Mouse (Mus musculus): ENCODE measurements around the gene Pnma1. TPM values are rescaled to one million over a fixed set of nuclear protein-coding genes. Genes with fewer than 3 reads are reported as not detected.
A peak's percentile ranks its signal among the peaks of the same experiment; 100 is the strongest.
"Not testable (repeated sequence)": the region's sequence is repeated elsewhere in the genome, so short reads cannot be mapped to it uniquely, and the experiment has no call there.

Pnma1 gene
- polyA plus RNA-seq, 1 experiment from 2014 or later = 3.4 TPM

DNA sequence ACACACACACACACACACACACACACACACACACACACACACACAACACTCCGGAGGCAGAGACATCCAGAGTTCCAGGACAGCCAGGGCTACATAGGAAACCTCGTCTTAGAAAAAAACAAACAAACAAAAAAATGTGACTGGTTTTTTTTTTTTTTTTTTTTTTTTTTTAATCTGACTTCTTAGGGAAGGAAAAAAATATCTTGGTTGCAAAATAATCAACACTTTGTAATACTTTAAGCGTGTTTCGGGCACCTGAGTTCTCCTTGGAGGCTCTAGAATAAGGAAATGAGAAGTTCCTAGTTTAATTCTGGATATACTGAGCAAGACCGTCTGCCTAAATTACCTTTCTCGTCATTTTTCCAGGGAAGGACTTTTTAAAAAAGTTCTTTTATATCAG is 34.6 kb downstream of the Pnma1 start:
- peak overlapping the region; percentile 76 for H3K4me2 ChIP-seq
- no peaks in the 10 kb centered on the region for H3K9me3 ChIP-seq
- H3K4me1 ChIP-seq = peaks cover 10% of the 10 kb centered on the region
- peak overlapping the region; percentile 78 for H3K4me3 ChIP-seq (replicated peaks)
- 0 out of 2 replicates have a peak overlapping the region, but pooled peaks have one; percentile 85 for H3K9ac ChIP-seq
- no peaks in the 10 kb centered on the region for H3K36me3 ChIP-seq (replicated peaks)
- no peak for ATAC-seq (ENCODE audit: low FRiP score)
- WGBS = 54% methylated on average over 6 of the region's 6 CpGs
- H3K27ac ChIP-seq = no peak overlapping the region
- no peaks in the 10 kb centered on the region for H3K27me3 ChIP-seq

DNA sequence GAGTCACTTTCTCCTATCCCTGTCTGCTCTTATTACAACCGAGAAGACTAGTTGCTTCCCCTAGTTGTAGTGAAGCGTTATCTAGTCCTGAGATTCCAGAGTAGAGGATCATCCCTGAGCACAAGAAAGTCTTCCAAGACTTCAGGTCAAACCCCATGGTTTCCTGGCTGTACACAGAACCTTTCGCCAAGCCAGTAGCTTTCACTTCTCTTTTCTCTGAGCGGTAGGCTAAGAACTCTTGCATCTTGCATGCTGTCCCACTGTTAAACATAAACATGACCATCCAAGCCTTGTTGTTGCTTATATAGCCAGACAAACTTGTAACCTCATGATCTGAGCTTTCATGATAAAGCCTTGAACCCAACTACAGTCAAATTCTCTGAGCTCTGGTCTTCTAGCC is 37.5 kb downstream of the Pnma1 start:
- 96% methylated on average over 4 of the region's 4 CpGs for WGBS
- Histone ChIP-seq H3K27ac (no peak overlapping the region), H3K9ac (no peak overlapping the region), H3K27me3 (no peaks in the 10 kb centered on the region), H3K4me2 (no peak overlapping the region), H3K36me3 (replicated peaks) (no peaks in the 10 kb centered on the region), H3K9me3 (no peaks in the 10 kb centered on the region), H3K4me1 (peaks cover 10% of the 10 kb centered on the region), H3K4me3 (replicated peaks) (no peak overlapping the region)
- no peak for ATAC-seq (ENCODE audit: low FRiP score)

DNA sequence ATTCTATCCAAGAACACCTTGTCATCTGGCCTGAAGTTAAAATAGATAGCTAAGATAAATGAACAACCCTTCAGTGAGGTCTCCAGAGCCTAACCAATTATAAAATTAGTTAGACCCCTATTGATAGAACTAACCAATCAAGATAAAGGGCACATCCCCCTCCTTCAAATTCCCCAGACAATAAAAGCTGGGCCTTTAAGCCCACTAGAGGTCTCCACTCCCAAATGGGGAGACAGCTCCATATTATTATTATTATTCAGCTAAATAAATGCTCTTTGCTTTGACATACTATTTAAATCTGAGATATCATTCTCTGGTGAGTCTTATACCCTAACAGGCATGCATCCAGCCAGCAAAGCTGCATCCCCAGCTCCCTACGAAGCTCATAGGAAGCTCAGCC is 38.4 kb downstream of the Pnma1 start:
- Histone ChIP-seq H3K27me3 (no peaks in the 10 kb centered on the region), H3K4me3 (replicated peaks) (no peak overlapping the region), H3K9me3 (no peaks in the 10 kb centered on the region), H3K4me1 (peaks cover 4% of the 10 kb centered on the region), H3K36me3 (replicated peaks) (no peaks in the 10 kb centered on the region), H3K27ac (no peak overlapping the region), H3K4me2 (no peak overlapping the region), H3K9ac (no peak overlapping the region)
- 74% methylated on average over 1 of the region's 1 CpGs for WGBS
- ATAC-seq (ENCODE audit: low FRiP score) = no peak

DNA sequence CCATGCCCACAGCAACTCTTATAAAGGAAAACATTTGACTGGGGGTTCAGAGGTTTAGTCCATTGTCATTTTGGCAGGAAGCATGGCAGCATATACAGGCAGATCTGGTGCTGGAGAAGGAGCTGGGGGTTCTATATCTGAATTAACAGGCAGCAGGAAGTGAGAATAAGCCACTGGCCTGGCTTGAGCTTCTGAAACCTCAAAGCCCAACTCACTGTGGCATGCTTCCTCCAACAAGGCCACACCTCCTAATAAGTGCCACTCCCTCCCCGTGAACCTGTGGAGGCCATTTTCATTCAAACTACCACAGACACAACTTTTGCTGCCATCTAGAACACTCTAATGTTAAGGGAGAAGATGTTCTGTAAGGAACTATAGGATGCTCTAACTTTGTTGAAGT is 40.6 kb downstream of the Pnma1 start:
- no peak overlapping the region for H3K27ac ChIP-seq
- no peaks in the 10 kb centered on the region for H3K27me3 ChIP-seq
- no peak for ATAC-seq (ENCODE audit: low FRiP score)
- H3K4me3 ChIP-seq (replicated peaks) = no peak overlapping the region
- 74% methylated on average over 1 of the region's 1 CpGs for WGBS
- H3K9me3 ChIP-seq = no peaks in the 10 kb centered on the region
- H3K9ac ChIP-seq = no peak overlapping the region
- no peaks in the 10 kb centered on the region for H3K4me1 ChIP-seq
- H3K4me2 ChIP-seq = no peak overlapping the region
- H3K36me3 ChIP-seq (replicated peaks) = no peaks in the 10 kb centered on the region

DNA sequence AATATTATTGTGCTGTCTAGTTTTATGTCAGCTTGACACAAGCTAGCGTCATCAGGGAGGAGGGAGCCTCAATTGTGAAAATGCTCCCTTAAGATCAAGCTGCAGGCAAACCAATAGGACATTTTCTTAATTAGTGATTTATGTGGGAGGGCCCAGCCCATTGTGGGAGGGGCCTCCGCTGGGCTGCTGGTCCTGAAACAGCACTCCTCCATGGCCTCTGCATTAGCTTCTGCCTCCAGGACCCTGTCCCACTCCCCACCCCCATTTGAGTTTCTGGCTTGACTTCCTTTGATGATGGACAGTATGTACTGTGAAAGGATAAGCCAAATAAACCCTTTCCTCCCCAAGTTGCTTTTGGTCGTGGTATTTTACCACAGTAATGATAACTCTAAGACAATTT is 41.3 kb downstream of the Pnma1 start:
- H3K4me3 ChIP-seq (replicated peaks) = no peak overlapping the region
- no peak for ATAC-seq (ENCODE audit: low FRiP score)
- H3K27ac ChIP-seq = no peak overlapping the region
- no peaks in the 10 kb centered on the region for H3K9me3 ChIP-seq
- no peaks in the 10 kb centered on the region for H3K27me3 ChIP-seq
- no peak overlapping the region for H3K9ac ChIP-seq
- no peaks in the 10 kb centered on the region for H3K36me3 ChIP-seq (replicated peaks)
- no peaks in the 10 kb centered on the region for H3K4me1 ChIP-seq
- WGBS = 89% methylated on average over 3 of the region's 3 CpGs
- H3K4me2 ChIP-seq = no peak overlapping the region

DNA sequence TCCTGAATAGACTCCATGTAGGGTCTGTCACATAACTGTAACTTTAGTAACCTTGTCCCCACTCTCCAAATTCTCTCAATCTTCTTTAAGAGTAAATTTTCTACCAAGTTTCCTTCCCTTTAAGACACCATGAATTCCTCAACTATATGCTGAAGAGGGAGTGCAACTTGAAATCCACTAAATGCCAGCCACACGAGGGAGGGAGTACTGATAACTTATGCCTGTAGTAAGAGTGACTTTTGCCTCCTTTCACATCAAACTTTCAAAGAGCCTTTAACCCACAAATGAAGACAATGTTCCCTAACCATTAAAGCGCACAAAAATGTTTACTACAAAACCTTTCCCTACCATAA is 46.8 kb downstream of the Pnma1 start:
- no peaks in the 10 kb centered on the region for H3K4me1 ChIP-seq
- H3K36me3 ChIP-seq (replicated peaks) = no peaks in the 10 kb centered on the region
- H3K9ac ChIP-seq = no peak overlapping the region
- peak overlapping the region; percentile 54 for H3K4me3 ChIP-seq (replicated peaks)
- peak overlapping the region; percentile 79 for H3K4me2 ChIP-seq
- no peak for ATAC-seq (ENCODE audit: low FRiP score)
- H3K27ac ChIP-seq = no peak overlapping the region
- no peaks in the 10 kb centered on the region for H3K9me3 ChIP-seq
- no peaks in the 10 kb centered on the region for H3K27me3 ChIP-seq
- 58% methylated on average over 2 of the region's 2 CpGs for WGBS

DNA sequence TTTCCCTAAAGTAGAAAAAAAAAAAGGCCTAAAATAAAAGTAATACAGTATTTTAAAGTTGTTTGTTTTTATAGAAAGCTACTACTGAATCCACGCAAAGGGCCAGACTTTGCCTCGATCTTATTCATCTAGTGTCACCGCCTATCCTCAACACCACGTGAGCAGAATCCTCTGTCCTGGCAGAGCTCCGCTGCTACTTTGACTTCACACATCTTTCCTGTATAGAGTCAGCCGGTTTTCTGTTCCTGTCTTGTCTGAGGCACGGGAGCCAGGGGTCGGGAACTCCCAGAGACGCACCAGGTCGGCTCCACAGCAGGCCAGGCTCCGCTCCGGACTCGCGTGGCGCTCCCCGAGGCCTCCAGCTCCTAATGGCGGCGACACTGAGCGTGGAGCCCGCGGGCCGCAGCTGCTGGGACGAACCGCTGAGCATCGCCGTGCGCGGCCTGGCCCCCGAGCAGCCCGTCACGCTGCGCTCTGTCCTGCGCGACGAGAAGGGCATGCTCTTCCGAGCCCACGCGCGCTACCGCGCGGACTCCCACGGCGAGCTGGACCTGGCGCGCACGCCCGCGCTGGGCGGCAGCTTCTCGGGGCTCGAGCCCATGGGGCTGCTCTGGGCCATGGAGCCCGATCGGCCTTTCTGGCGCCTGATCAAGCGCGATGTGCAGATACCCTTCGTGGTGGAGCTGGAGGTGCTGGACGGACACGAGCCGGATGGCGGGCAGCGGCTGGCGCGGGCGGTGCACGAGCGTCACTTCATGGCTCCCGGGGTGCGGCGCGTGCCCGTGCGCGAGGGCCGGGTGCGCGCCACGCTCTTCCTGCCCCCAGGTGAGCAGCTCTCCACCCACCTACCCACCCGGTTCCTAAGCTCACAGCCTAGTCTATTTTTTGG is 47.4 kb downstream of the Pnma1 start, which contains the start of gene Acot6:
TSS of gene Acot6 (plus strand) at position 51 of the 889 bp plus-strand sequence.
- not testable (repeated sequence) for H3K27me3 ChIP-seq; H3K9me3 ChIP-seq; H3K27ac ChIP-seq; H3K4me1 ChIP-seq; H3K36me3 ChIP-seq (replicated peaks)
- peak within 1 kb of the TSS; percentile 66 for H3K9ac ChIP-seq
- peak within 1 kb of the TSS; percentile 54 for H3K4me3 ChIP-seq (replicated peaks)
- WGBS = under 1% methylated on average over 75 of the region's 80 CpGs
- ATAC-seq (ENCODE audit: low FRiP score) = peak; percentile 69; the same call in 1 of the 2 replicates
- H3K4me2 ChIP-seq = peak within 1 kb of the TSS; percentile 79

DNA sequence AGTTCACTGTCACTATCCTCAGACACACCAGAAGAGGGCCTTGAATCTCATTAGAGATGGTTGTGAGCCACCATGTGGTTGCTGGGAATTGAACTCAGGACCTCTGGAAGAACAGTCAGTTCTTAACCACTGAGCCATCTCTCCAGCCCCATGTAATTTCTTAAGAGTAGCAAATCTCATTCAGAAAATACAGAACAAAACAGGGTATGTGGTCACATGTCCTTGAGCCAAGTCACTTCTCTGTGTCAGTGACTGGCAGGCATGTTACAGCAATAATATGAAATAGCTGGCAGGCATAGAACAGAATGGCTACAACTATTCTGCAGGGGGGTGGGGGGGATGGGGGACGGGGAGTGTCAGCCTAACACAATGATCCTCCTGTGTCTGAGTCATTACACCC is 48.2 kb downstream of the Pnma1 start:
- 46% methylated on average over 1 of the region's 1 CpGs for WGBS
- Histone ChIP-seq H3K9me3 (0 out of 2 replicates have a peak, but pooled peaks cover 3% of the 10 kb centered on the region), H3K27me3 (no peaks in the 10 kb centered on the region), H3K9ac (no peak overlapping the region), H3K36me3 (replicated peaks) (no peaks in the 10 kb centered on the region), H3K4me2 (peak overlapping the region; percentile 79), H3K27ac (no peak overlapping the region), H3K4me1 (no peaks in the 10 kb centered on the region), H3K4me3 (replicated peaks) (no peak overlapping the region)
- ATAC-seq (ENCODE audit: low FRiP score) = no peak

DNA sequence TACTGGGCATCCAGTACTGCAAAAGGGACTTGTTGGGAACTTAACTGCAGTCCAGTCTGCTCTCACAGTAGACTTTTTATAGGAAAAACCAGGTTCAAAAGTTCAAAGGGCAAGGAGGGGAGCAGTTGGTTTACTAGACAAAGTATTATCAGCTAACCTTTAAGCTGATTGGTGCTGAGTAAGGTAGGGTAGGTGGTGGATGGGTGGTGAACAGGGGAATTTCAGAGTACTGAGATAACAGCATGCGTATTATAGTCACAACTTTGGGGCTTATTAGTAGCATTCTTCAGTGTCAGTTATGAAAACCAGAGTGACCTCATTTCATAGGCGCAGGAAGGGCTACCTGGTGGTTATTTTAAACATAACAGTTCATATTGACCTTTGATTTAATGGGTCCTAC is 48.7 kb downstream of the Pnma1 start:
- Histone ChIP-seq H3K9ac (no peak overlapping the region), H3K27ac (no peak overlapping the region), H3K36me3 (replicated peaks) (no peaks in the 10 kb centered on the region), H3K27me3 (no peaks in the 10 kb centered on the region), H3K4me3 (replicated peaks) (no peak overlapping the region), H3K4me1 (no peaks in the 10 kb centered on the region), H3K4me2 (no peak overlapping the region), H3K9me3 (0 out of 2 replicates have a peak, but pooled peaks cover 3% of the 10 kb centered on the region)
- 97% methylated on average over 2 of the region's 2 CpGs for WGBS
- ATAC-seq (ENCODE audit: low FRiP score) = no peak

Other genes with a start within 250 kb of the Pnma1 start
- gene Numb, start 226.6 kb downstream of the Pnma1 start, polyA plus RNA-seq (2016; fragmentation: Nextera tagmentation; extraction: Ambion mirVana) = 33.2 and 33.4 TPM in 2 replicates
- 16.9 and 18.5 TPM in 2 replicates for gene Riox1, start 197.9 kb downstream of the Pnma1 start, polyA plus RNA-seq (2016; fragmentation: Nextera tagmentation; extraction: Ambion mirVana)
- not detected in 2 replicates for gene Heatr4, start 163.6 kb downstream of the Pnma1 start, polyA plus RNA-seq (2016; fragmentation: Nextera tagmentation; extraction: Ambion mirVana)
- 10.3 and 11.7 TPM in 2 replicates for gene Acot2, start 160.6 kb downstream of the Pnma1 start, polyA plus RNA-seq (2016; fragmentation: Nextera tagmentation; extraction: Ambion mirVana)
- gene Acot1, start 139.0 kb downstream of the Pnma1 start, polyA plus RNA-seq (2016; fragmentation: Nextera tagmentation; extraction: Ambion mirVana) = 41.0 and 45.4 TPM in 2 replicates
- gene Acot4, start 110.1 kb downstream of the Pnma1 start, polyA plus RNA-seq (2016; fragmentation: Nextera tagmentation; extraction: Ambion mirVana) = 0.15 and 0.33 TPM in 2 replicates
- not detected in 2 replicates for gene Gm49366, start 109.6 kb downstream of the Pnma1 start, polyA plus RNA-seq (2016; fragmentation: Nextera tagmentation; extraction: Ambion mirVana)
- 0.32 and 0.33 TPM in 2 replicates for gene Acot3, start 96.3 kb downstream of the Pnma1 start, polyA plus RNA-seq (2016; fragmentation: Nextera tagmentation; extraction: Ambion mirVana)
- gene Acot5, start 79.2 kb downstream of the Pnma1 start, polyA plus RNA-seq (2016; fragmentation: Nextera tagmentation; extraction: Ambion mirVana) = not detected in 2 replicates
- 0.97 and 1.0 TPM in 2 replicates for gene Acot6, start 47.8 kb downstream of the Pnma1 start, polyA plus RNA-seq (2016; fragmentation: Nextera tagmentation; extraction: Ambion mirVana)
- 6.8 and 7.8 TPM in 2 replicates for gene Dnal1, start 34.1 kb downstream of the Pnma1 start, polyA plus RNA-seq (2016; fragmentation: Nextera tagmentation; extraction: Ambion mirVana)
- 6.8 and 7.8 TPM in 2 replicates for gene Elmsan1, start 70.4 kb upstream of the Pnma1 start, polyA plus RNA-seq (2016; fragmentation: Nextera tagmentation; extraction: Ambion mirVana)
- gene Ptgr2, start 136.7 kb upstream of the Pnma1 start, polyA plus RNA-seq (2016; fragmentation: Nextera tagmentation; extraction: Ambion mirVana) = 15.3 and 16.4 TPM in 2 replicates
- 114 and 117 TPM in 2 replicates for gene Zfp410, start 168.4 kb upstream of the Pnma1 start, polyA plus RNA-seq (2016; fragmentation: Nextera tagmentation; extraction: Ambion mirVana)
- gene Coq6, start 213.2 kb upstream of the Pnma1 start, polyA plus RNA-seq (2016; fragmentation: Nextera tagmentation; extraction: Ambion mirVana) = 39.5 and 40.5 TPM in 2 replicates
- 11.6 and 12.0 TPM in 2 replicates for gene Fam161b, start 213.3 kb upstream of the Pnma1 start, polyA plus RNA-seq (2016; fragmentation: Nextera tagmentation; extraction: Ambion mirVana)